Mouse (Mus musculus): ENCODE measurements around the gene Spata2l.
"Not testable (repeated sequence)": the region's sequence is repeated elsewhere in the genome, so short reads cannot be mapped to it uniquely, and the experiment has no call there.

Spata2l gene

GRCm38 (mm10) chr8:123247748-123248147 lies 11.7 kb upstream of the Spata2l start:
- no peak for DNase-seq (ENCODE audit: low spot score in 2 of 2)

DNA sequence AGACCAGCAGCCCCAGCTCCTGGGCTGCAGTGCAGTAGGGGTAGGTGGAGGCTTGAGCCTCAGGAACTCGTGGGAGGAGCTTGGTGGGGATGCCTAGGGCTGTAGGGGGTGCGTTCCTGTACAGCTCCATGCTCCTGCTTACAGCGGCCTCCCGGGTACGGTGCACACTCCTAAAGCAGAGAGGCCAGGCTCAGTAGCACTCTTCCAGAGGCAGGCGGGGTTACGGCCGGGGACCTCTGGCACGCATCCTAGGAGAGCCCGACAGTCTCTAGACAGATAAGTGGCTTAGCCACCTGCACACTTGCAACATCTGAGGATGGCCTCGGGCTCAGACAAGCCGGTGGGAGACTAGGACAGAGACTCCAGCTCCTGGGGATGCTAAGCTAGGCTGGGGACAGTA lies 9.5 kb upstream of the Spata2l start:
- DNase-seq (ENCODE audit: low spot score in 2 of 2) = no peak

GRCm38 (mm10) chr8:123244382-123244781 lies 8.3 kb upstream of the Spata2l start:
- DNase-seq (ENCODE audit: low spot score in 2 of 2) = no peak

DNA sequence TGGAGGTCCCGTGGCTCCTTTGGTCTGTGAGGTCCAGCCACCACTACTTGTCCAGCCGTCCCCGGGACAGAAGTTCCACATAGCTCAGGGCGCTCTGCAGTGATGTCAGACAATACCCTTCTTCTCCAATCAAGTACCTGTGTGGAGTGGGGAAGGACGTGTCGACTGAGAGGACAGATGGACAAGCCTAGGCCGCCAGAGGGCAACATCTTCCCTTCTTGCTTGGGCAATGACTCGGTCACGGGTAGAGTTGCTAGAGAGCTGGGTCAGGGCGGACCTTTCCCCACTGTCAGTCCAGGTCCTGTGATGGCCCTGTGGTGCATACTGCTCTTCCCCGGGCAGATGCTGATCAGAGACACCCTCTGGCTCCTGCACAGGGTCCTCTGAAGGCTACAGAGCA lies 7.0 kb upstream of the Spata2l start:
- DNase-seq (ENCODE audit: low spot score in 2 of 2) = no peak

DNA sequence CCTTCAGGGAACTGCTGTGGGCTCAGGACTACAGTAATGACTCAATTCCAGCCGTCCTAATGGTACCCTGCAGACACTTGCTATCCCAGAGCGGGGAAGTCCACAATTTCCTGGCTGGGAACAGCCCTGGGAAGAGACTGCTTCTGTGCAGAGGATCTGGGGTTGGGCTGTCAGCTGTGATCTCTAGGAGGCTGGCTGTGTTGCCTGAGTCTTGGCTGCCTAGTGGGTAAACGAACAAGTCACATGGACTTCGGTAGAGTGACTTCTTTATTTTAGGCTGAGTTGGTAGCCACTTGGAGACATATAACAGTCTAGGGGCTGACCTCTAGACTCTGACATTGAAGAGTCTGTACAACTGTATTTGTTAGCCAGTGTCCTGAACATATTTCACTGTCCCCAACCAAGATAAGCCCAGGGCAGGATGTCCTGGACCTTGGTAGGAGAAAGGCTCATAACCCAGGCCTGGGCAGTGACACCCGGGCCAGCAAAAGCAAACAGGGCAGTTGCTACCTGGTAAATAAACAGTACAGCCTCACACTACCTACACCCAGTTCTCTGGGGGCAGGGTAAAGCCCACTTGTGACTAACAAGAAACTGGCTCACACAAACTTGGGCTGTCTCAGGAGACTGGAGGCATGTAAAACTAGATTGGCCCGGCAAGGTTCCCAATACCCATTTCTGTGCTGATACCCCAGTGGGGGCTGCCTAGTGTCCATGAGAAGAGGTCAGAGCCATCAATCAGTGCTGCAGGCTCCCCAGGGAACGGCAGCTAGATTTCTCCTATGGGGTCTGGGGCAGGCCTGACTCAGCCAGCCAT lies 6.3 kb upstream of the Spata2l start:
- DNase-seq (ENCODE audit: low spot score in 2 of 2) = no peak

GRCm38 (mm10) chr8:123239398-123239797 lies 3.4 kb upstream of the Spata2l start:
- DNase-seq (ENCODE audit: low spot score in 2 of 2) = no peak

- DNase-seq (ENCODE audit: low spot score in 2 of 2) = no peak
Measured at GRCm38 (mm10) chr8:123234918-123235519, 1.0 kb downstream of the Spata2l start.

DNA sequence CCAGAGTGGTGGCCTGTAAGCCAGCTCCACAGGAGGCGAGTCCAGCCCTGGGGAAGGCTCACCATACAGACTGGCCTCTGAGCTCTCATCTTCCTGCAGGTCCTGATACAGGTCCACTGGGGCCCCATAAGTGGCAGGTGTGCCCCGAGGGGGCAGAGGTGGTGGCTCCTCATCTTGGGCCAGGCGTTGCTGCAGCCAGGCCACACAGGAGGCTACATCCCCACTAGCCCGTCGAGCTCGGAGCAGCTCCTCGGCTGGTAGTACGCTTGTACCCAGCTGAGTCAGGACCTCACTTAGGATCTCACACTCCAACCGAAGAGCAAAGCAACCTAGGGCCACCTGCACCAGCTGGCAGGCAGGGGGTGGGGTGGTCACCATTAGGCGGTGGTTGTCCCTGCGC lies 2.3 kb downstream of the Spata2l start:
- DNase-seq (ENCODE audit: low spot score in 2 of 2) = no peak

DNA sequence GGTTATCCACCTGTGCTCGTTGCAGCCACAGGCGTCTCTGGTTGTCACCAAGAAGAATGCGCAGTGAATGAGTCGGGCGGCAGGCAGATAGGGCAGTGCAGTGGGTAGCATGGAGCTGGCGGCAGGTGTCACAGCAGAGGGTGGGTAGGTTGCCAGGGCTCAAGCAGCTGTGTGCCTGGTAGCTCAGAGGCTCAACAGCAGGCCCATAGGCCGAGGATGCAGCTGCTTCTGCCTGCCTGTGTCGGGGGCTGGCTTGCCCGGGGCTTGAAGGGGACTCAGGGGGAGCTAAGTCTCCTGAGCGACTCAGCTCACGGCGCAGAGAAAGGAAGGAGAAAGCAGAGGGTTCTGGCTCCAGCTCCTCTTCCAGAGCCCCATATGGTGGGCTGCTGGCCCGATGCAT lies 2.7 kb downstream of the Spata2l start:
- no peak for DNase-seq (ENCODE audit: low spot score in 2 of 2)

- DNase-seq (ENCODE audit: low spot score in 2 of 2) = no peak
Measured at GRCm38 (mm10) chr8:123232553-123232952, 3.5 kb downstream of the Spata2l start.

DNA sequence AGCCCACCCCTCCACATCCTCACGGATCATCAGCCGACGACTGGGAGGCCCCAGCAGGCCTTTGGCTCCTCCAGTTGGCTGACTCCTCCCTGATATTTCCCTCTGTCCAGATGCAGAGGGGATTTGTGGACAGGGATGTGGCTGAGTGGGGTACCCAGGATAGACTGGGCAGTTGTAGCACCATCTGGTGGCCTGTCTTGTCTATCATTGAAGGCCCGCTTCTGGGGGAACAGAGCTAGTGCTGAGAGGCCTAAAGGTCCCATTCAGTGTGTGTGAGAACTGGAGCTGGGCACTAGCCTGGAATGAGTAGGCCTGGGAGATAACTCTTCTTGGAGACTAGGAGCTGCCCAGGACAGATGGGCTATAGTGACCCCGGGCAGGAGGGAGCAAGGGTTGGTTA lies 4.3 kb downstream of the Spata2l start:
- no peak for DNase-seq (ENCODE audit: low spot score in 2 of 2)

DNA sequence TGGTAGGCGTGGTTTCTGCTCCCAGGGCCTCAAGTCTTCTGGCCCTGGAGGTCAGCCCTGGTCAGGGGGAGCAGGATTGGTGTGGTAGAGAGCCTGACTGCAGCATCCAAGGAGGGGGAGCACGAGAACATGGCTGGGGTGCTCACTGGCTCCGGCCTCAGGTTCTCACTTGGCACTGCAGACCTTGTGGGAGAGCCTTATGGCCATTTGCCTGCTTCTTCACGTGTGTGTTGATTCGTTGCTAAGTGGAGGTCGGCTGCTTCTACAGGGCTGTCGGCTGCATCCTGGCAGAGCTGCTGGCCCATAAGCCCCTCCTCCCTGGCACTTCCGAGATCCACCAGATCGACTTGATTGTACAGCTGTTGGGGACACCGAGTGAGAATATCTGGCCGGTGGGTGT lies 5.7 kb downstream of the Spata2l start:
- not testable (repeated sequence) for DNase-seq (ENCODE audit: low spot score in 2 of 2)

- DNase-seq (ENCODE audit: low spot score in 2 of 2) = no peak
Measured at GRCm38 (mm10) chr8:123228416-123228815, 7.6 kb downstream of the Spata2l start.

- DNase-seq (ENCODE audit: low spot score in 2 of 2) = peak; percentile 88 to 89
Measured at GRCm38 (mm10) chr8:123224278-123225266, 11.5 kb downstream of the Spata2l start, which contains the start of gene Cdk10. Gene Cdk10, plus strand, starts transcription at chr8:123224842.

GRCm38 (mm10) chr8:123220917-123221316 lies 15.1 kb downstream of the Spata2l start:
- no peak for DNase-seq (ENCODE audit: low spot score in 2 of 2)

DNA sequence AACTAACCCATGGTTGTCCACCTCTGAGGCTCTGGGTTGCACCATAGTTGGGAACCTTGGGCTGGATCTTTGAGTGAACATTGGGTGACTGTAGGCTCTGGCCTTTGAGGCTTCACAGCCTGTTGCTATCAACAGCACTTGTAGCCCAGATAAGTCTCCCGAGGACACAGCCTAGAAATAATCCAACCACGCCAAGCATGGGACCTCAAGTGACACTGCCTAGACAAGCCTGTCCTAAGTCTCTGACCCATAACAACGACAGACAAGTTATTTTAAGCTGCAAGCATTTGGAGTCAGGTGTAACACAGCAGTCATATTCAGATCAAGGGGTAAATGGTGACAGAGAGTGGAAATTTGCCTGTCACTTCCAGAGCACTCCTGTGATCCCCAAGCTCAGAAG lies 20.6 kb downstream of the Spata2l start:
- no peak for DNase-seq (ENCODE audit: low spot score in 2 of 2)

DNA sequence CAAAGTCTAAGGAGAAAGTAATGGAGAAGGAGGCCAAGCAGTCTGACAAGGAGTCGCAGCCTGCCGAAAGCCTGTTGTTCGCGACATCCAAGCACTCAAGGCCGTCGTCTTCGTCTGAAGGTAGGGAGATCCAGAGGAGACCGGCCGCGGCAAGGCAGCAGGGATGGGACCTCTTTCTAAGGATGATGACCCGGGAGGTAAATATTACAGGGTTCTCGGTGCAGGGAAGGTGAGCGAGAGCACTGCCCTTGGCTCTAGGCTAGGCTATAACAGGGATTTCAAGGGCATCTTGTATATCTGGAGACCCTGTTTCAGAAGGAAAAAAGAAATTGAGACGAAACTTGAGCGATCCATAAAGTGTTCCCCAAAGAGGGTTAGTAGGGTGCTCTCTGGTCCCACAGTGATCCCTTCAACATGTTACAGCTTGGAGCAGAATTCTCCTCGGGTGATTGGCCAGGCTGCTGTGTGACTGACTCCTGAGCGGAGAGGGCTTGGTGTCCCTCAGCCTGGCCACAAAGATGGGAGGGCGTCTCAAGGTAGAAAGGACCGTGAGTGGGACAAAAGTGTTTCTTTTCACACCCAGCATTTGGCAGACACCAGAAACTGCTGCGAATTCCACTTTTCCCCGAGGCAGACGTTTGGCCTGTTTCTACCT lies 22.8 kb downstream of the Spata2l start:
- no peak for DNase-seq (ENCODE audit: low spot score in 2 of 2)

GRCm38 (mm10) chr8:123212321-123213117 lies 23.5 kb downstream of the Spata2l start, which contains the start of the genes Chmp1a and Spata33:
Gene Chmp1a, minus strand, starts transcription at chr8:123212763.
Gene Spata33, plus strand, starts transcription at chr8:123212832.
- peak; percentile 89 to 90 for DNase-seq (ENCODE audit: low spot score in 2 of 2)

DNA sequence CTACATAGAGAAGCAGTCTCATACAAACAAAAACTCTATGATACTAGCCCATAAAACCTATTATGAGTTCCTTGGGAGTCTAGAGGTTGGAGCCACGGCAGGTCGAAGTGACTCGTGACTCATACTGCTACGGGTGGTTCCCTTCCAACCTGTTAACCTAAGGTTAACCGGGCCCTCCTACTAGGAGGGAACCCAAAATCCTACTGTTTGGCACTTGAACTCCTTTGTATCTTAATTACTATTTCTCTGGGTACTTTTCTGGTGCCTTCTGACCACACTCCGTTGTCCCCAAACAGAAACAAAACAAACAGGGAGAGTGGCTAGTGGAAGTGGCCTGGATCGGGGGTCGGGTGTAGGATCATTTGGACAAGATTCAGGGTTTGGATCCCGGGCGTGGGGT lies 24.2 kb downstream of the Spata2l start:
- no peak for DNase-seq (ENCODE audit: low spot score in 2 of 2)

DNA sequence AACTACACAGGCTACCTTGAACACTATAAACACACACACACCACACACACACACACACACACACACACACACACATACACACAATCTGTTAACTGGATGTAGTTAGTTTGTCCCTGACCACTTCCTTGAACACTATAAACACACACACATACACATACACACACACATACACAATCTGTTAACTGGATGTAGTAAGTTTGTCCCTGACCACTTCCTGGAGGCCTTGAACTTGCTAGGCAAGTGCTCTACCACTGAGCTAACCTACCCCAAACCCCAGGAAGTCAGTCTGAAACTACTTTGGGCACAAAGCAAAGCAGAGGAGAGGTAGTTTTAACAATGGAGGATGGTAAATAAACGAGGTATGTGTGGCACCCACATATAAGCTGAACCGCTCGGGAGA lies 32.5 kb downstream of the Spata2l start:
- peak; percentile 44 to 68 for DNase-seq (ENCODE audit: low spot score in 2 of 2)

GRCm38 (mm10) chr8:123202288-123202687 lies 33.7 kb downstream of the Spata2l start:
- peak; percentile 64 to 67 for DNase-seq (ENCODE audit: low spot score in 2 of 2)

Data from natural killer cell, adult 2 months (primary cell).